Mouse (Mus musculus): Measurements from ENCODE around the gene Ctnnd2. TPM values are rescaled to one million over a fixed set of nuclear protein-coding genes. Genes with fewer than 3 reads are reported as not detected.

Gene Ctnnd2
- total RNA-seq, 2 experiments from 2014 or later, result 268 to 276 TPM

DNA sequence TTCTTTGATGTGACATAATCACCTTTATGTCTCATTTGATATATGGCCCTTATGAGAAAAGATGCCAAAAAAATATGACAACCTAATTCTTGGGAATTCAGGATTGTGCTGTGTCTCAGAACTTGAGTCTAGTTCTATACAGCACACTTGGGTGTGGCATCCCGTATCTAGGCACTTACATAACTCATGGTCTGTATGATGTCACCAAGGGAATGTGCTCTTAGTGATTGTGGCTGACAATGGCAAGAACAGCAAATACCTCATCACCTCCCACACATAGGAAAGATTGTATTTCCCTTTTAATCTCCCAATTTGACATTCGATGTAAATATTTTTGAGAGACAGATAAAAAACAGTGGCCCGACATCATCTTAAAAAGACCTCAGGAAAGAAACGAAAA is 509.5 kb downstream of the Ctnnd2 start:
- intact Hi-C loops (cut with DNase I), result no loop called here
- no peak for DNase-seq (ENCODE audit: low spot score in 2 of 2)

DNA sequence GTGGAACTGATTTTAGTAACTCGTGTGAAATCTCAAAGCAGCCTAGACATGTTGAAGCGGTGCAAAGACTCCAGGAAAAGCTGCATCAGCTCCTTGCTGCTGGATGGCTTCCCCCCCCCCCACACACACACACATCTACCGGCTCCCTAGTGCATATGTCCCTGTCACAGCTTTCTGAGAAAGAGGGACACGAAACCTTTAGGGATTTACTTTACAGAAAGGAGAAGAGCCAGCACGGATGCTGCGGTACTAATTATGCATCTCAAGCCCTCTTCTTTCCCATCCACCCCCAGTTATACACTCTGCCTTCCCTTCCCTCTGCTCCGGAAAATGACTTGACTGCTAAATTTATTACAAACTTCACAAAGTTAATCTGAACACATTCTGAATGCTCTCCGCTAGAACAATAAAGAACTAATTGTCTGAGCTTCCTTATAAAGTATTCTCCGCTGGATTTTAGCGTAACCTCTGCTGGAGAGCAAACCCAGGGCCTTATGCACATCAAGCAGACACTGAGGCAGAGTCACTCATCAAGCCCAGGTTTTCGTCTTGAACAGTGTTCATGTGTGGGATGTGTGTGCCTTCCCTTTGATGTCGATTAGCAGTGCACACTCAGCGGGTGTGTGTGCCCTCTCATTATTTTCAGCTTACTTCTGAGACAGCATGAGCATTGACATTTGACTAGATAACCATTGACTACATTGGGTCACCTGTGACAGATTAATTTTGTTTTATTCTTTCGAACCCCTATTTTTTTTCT is 510.1 kb downstream of the Ctnnd2 start:
- intact Hi-C loops (cut with DNase I), result no loop called here
- DNase-seq (ENCODE audit: low spot score in 2 of 2), result peak; percentile 32 to 56

DNA sequence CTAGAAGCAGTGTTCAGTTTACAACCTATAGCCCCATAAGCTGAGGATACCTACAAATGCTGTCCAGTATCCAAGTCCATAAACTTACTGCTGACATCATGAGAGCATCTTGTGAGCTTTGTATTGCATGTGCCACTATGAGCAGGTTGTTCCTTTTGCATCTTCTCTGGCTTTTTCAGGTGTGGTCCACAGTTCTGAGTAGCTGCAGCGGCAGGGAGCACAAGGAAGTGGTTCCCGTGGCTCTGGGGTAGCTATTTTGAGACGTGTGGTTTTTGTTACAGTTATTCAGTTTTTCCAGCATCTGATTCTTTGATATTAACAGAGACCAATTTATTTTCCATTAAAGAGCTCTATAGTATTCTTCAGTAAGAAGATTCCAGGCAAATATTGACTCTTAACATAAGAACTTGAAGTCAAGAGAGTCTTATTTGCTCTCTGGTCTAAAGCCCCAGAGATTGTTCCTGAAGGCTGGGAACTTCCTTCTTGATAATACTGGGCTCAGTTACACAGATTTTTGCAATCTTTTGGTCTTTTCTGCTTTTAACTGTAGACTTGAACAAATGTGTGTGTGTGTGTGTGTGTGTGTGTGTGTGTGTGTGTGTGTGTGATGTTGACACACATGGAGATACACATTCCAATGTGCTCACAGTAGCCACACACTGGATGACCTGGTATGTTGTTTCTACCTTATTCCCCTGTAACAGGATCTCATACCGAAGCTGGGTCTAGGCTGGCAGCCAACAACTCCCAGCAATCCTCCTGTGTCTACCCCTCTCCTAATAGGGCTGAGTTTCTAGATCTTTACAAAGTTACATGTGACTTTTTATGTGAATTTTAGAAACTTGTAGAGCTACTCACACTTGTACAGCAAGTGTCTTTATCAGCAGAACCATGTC is 514.1 kb downstream of the Ctnnd2 start:
- no peak for DNase-seq (ENCODE audit: low spot score in 2 of 2)
- intact Hi-C loops (cut with DNase I), result no loop called here

DNA sequence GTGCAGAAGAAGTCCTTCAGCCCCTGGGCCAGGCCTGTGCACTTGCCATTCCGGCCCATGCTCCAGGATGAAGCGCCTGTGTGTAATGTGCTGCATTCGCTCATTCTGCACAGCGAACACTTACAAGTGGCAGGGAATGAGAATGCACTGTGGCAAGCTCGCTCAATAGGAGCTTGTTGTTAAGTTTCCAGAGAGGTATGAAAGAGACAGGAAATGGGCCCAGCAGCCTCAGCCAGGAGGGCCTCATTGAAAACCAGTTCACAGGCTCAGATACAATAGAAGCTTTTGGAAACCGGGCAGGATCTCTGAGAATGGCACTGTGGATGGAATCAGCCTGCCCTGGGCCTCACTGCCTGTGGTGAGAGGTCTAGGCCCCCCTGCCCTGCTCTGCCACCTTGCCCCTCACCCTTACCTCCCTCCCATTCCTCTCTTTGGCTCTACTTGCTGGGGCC is 521.4 kb downstream of the Ctnnd2 start:
- intact Hi-C loops (cut with DNase I), result no loop called here
- peak; percentile 64 to 68 for DNase-seq (ENCODE audit: low spot score in 2 of 2)

DNA sequence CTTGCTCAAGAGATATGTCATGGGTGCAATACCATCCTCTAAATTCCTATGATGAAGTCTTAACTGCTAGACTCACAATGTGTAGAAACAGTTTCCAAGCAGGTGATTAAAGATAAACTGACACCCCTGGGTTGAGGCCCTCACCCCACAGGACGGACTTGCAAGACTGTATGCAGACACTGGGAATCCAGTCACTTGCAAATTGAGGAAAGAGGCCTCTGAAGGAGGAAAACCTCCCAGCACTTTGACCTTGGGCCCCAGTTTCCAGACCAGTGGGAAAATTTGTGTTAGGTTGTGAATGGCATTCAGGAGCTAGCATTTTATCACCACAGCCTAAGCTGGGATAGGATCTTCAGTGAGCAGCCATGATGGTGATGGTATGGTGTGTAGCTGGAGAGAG is 521.9 kb downstream of the Ctnnd2 start:
- DNase-seq (ENCODE audit: low spot score in 2 of 2), result no peak
- intact Hi-C loops (cut with DNase I), result no loop called here

DNA sequence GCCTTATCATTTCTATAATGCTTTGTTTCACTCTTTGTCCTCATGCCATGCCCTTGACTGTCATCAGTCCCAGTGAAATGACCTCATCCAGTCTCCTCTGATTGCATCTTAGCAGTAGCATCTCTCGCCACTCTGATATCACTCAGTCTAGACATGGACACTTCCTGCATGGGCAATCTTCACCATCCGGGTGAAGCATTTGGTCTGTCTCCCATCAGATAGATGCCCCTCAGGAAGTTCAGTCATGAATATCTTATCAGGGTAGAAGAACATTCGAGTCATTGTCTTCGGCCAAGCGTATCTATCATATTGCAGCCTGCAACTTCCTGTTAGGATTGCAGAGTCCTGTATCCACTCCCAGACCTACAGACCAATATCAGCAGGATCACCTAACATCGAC is 523.5 kb downstream of the Ctnnd2 start:
- intact Hi-C loops (cut with DNase I), result loop anchor here (5.0 kb wide), 1 partner anchor 49 kb away; no protein-coding TSS in a partner anchor
- DNase-seq (ENCODE audit: low spot score in 2 of 2), result no peak

DNA sequence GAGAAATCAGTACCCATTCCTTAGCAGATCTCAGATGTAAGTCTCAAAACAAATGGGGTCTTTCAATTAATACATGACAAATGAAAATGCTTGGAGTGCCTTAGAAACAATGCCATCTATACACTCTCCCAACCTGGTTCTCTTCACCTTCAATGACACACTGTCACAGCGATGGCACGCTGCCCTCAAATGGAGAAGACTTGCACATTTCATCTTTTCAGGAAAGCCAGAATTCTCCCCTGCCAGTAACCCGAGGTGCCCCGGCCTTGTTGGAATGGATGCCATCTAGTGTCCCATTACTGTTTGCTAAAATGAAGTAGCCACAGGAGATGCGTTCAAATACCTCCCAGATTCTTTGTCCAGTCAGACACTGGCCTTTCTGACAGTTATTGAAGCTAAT is 525.0 kb downstream of the Ctnnd2 start:
- intact Hi-C loops (cut with DNase I), result loop anchor here (5.0 kb wide), 1 partner anchor 50 kb away; no protein-coding TSS in a partner anchor
- DNase-seq (ENCODE audit: low spot score in 2 of 2), result no peak

DNA sequence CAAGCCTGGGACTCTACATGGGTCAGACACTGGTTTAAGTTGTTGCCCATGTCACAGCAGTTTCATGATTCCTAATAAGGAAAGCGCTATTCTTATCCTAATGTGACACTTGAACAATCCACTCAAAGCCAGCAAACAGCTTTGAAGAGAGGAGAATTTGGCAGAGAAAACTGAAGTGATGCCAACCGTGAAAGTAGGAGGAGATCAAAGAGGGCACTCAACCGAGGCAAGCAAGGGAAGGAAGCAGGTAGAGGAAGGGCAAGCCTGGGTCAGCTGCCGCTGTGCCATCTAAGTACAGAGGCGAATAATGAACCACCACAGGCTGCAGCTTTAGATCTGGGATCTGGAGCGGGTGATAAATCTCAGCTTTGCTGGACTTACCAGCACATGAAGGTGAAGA is 528.4 kb downstream of the Ctnnd2 start:
- intact Hi-C loops (cut with DNase I), result no loop called here
- DNase-seq (ENCODE audit: low spot score in 2 of 2), result no peak

DNA sequence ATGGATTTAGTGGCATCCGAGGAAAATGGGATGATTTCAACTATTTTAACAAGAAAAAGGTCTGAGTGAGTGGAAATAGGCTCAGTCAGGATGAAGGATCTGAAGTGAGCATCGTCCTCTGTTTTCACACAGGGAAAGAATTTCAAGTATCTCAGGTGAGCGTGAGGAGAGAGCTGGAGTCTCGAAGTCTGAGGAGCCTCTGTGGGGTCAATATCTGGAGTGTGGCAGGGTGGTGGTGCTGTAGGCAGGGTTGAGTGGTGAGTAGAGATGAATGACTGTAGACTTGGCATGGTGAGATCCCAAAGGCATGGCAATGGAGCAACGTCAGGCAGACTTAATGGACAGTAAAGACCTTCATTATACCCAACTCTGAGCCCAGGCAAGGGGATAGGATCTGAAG is 529.2 kb downstream of the Ctnnd2 start:
- DNase-seq (ENCODE audit: low spot score in 2 of 2), result no peak
- intact Hi-C loops (cut with DNase I), result no loop called here

DNA sequence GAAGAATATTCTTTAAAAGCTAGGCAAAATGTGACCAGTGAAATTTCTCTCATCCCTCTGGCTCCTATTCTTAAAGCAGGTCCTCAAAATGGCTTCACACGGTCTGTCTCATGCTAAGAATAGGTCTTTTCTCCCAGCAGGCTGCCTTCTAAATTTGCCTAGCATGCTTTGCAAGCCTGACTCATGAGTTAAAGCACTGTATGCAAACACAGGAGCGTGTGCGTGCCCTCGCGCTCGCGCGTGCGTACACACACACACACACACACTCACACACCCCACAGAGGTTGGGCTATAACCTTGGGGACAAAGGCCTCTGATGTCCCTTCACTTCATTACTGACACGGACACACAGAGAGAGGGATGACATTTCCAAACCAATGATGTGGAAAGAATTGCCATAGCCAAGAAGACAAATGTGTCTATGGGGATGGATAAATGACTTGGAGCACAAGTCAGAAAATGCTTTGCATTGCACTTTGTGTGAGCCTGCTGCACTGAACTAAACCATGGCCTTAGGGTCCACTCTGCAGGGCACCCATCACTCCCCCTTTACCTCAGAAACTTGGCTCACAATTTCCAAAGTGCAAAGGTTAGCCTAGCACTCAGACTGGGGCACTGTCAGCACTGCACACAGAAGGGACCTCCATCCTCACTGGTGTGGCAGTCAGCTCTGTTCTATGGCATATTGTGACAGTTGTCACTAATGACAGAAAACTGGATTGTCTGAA is 536.8 kb downstream of the Ctnnd2 start:
- intact Hi-C loops (cut with DNase I), result no loop called here
- peak; percentile 43 to 79 for DNase-seq (ENCODE audit: low spot score in 2 of 2)

DNA sequence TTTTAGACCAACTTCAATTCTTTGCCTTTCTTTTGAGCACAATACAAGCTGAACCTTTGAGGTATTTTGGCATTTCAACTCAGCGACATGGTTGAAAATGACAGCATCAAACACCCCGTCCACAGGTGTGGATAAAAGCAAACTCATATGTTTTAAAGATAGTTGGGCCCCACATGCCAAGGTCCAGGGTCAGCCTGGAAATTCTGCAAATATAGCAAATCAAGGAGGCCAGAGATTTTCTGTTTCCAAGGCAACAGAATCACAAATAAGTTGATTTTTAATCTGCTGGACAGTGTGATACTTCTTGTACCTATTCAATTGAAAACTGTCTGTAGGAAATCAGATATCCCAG is 537.3 kb downstream of the Ctnnd2 start:
- DNase-seq (ENCODE audit: low spot score in 2 of 2), result no peak
- intact Hi-C loops (cut with DNase I), result no loop called here

DNA sequence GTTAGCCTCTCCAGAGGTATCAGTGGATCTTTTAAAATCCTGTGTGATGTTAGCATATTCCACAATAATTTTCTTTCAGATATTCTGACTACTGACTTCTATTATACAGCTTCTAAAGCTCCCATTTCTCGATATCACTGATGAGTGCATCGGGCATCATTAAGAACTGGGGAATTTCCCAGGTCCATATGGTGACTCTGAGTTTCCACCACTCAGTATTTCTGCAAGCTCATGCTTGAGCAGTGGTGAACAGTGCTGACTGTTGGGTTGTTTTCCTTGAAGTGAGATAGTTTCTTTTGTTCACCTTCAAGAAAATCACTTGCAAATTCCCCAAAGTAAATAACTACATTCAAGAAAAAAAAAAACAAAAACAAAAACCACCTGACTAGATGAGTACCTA is 542.4 kb downstream of the Ctnnd2 start:
- intact Hi-C loops (cut with DNase I), result no loop called here
- DNase-seq (ENCODE audit: low spot score in 2 of 2), result no peak

DNA sequence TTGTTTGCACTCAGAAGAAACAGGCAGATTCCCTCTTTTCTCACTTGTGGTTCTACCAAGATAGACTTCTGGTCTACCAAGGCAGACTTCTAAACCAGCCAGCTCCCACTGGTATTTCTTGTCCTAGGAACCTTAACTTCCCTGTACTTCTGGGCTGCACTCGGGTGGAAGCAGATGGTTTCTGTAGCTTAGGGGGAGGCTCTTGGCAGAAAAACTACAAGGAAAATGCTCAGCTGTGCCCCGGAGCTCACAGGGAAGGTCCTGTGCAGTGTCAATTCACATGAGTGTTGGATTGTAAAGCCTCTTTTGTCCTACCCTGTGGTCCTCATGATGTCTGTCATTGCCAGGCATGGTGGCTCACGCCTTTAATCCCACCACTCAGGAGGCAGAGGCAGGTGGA is 546.4 kb downstream of the Ctnnd2 start:
- intact Hi-C loops (cut with DNase I), result no loop called here
- DNase-seq (ENCODE audit: low spot score in 2 of 2), result no peak

DNA sequence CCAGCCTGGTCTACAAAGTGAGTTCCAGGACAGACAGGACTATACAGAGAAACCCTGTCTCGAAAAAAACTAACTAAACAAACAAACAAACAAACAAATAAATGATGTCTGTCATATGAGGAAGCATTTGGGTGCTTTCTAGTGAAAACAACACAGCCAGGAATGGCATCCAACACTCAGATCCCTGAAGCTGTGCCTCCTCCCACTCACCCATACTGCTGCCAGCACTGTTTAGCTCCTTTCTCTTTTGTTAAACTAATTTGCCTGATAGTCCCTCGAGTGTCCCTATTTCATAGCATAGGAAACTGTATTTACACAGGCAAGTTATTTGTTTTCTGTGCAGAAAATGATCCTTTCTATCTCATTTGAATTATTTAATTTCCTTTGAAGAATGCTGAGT is 546.8 kb downstream of the Ctnnd2 start:
- peak in 1 of 2 experiments; percentile 29 for DNase-seq (ENCODE audit: low spot score in 2 of 2)
- intact Hi-C loops (cut with DNase I), result no loop called here

DNA sequence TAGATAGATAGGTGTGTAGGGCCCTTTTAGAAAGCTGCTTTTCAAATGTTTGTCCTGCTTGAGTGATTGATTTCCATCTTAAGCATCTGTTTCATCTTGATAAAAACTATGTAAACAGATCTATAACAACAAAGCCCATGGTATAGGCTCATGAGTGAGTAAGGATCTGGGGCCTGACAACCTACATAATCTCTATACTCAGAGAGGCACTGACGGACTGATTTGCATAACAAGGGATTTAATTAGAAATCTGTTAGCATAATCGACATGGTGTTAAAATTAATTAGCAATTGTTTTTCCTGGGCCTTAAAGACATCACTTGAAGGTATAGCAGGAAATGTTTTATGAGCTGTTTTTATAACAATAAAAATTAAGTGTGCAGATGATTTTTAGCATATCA is 548.7 kb downstream of the Ctnnd2 start:
- no peak for DNase-seq (ENCODE audit: low spot score in 2 of 2)
- intact Hi-C loops (cut with DNase I), result no loop called here

DNA sequence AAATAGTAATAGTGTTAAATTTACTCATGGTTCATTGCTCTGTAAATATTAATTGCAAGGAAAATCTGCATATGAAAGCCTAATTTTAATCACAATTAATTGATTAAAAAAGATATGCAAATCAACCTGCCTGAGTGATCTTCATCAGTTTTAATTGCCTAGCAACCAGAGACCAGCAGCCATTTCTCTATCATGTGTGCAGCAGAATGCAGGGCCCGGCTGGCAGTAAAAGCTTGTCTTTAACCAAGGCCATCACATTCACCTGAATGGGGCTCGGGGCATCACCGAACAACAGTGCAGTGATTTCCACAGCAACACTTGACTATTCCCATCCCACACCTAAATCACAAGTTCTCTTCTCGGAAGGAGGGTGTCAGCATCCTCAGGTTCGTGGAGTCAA is 553.7 kb downstream of the Ctnnd2 start:
- DNase-seq (ENCODE audit: low spot score in 2 of 2), result no peak
- intact Hi-C loops (cut with DNase I), result no loop called here

DNA sequence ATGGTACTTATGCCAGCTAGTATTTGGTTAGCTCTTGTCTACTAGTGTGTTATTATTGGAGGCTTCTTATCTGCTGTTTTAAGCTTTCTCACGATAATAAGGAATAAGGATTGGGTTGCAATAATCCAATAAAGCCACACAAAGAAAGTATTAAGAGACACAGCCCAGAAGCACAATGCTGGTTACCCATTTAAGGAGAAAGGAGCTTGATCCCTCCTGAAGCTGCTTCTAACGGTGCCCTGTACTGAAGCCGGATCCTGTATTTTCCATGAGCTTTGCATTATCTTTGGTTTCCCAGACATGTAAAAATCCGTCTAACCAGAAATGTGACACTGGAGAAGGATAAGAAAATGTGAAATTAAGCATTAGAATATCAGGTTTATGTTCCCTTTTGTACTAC is 565.8 kb downstream of the Ctnnd2 start:
- intact Hi-C loops (cut with DNase I), result no loop called here
- no peak for DNase-seq (ENCODE audit: low spot score in 2 of 2)

DNA sequence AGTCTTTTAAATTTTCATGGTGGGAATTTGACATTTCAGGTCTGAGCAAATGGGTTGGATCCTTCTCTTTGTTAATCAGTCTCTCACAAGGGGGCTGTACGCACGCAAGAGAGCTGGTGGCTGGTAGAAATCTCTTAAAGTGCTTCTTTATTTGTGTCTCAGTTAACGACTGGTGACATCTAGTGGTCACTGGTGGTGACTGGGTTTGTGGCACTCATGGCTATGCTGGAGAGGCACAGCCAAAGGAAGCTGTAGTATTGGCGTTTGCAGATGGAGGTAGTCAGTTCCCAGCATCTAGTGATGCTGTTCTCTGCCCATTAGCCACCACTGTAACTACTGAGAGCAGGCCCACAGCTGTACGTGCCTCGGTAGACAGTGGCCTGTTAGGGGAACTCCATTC is 568.3 kb downstream of the Ctnnd2 start:
- intact Hi-C loops (cut with DNase I), result loop anchor here (10.0 kb wide), 2 partner anchors 286 to 566 kb away; partner anchors contain the start of gene Ctnnd2
- peak; percentile 85 to 92 for DNase-seq (ENCODE audit: low spot score in 2 of 2)

DNA sequence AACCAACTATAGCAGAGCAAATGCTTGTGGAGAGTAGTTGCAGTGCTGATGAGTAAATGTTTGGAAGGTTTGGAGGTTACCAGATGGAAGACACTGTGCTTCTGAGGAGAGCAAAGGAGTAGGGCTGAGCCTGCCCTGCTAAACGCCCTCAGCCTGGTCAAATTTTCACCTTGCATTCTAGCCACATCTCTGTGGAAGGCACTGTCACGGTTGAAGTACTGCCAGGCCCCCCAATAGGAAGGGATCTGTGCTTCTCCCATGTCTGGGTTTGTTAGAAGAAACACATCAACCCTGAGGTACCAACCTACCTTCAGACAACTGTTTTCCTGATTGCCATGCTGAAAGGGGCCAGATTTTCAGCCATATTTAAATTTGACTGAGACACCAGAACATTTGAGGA is 585.6 kb downstream of the Ctnnd2 start:
- DNase-seq (ENCODE audit: low spot score in 2 of 2), result no peak
- intact Hi-C loops (cut with DNase I), result no loop called here

DNA sequence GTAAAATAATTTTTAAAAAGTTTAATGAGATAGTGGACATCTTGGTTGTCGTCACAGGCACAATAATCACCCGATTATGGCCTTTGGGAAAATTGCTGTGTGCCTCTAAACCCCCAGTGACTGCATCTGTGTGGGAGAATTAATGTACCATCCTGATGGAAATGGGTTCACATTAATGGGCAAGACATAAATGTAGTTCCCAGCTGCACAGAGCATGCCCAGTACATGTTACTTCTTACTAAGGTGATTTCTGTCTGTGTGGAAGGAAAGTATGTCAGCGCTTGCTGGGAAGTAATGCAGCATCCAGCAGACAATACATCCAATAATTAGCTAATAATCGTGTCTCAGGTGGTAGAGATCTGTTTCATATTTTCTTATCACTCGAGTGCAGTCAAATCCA is 589.8 kb downstream of the Ctnnd2 start:
- no peak for DNase-seq (ENCODE audit: low spot score in 2 of 2)
- intact Hi-C loops (cut with DNase I), result no loop called here
